Mouse (Mus musculus) liver, postnatal 0 days (tissue): ENCODE results near the gene Caskin1.

ENCODE experiments used
- CTCF ChIP-seq: sonication (generic); IDR thresholded peaks from 2 replicates; pipeline ENCODE4 v1.5.1; 2016; ENCODE audit warnings: antibody characterized with exemption, low read depth
- EP300 ChIP-seq: IDR thresholded peaks from 2 replicates; pipeline ENCODE4 v1.6.1; 2016; ENCODE audit warnings: antibody characterized with exemption, low read depth, mild to moderate bottlenecking

DNA sequence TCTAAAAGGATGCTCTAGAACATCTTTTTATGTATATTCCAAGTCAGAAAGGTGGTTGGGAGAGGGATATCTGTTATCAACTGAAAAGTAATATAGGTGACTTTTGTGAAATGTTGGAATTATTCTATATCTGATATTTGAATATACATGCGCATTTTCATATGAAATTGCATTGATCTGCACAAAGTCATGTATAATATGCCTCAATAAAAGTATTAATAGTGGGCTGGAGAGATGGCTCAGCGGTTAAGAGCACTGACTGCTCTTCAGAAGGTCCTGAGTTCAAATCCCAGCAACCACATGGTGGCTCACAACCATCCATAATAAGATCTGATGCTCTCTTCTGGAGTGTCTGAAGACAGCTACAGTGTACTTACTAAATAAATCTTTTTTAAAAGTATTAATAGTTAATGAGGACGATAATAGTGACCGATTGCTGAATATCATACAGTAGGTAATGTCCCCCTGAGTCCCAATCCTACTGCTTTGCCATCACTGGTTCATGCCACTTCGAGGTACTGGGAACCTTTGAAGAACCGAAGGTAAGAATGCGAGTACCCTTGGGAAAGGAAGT, 19.0 kb upstream of the Caskin1 start:
- TF ChIP-seq CTCF = no peak
- no peak for TF ChIP-seq EP300
